33 mouse cellular contexts compared by ENCODE assay signal in genomic region chr10:19372263-19372662, GRCm38 (mm10). TPM values are rescaled to one million over a fixed set of nuclear protein-coding genes. Genes with fewer than 3 reads are reported as not detected.
DNase-seq lines count a peak whose midpoint lies in the region; ATAC-seq and TF ChIP-seq lines count a peak whose summit lies in the region.
"Had no signal": no experiment of that assay in that cellular context is flagged by ENCODE, and none has a peak within 500 bp of the region (broad histone marks: within the 10 kb centered on the region; RNA-seq: fewer than 3 reads in every experiment).

No protein-coding gene starts in this region.

- no peak for TF ChIP-seq POLR2A in brain, embryonic 14.5 days (IDR thresholded peaks at IDR 0.05; ENCODE audit: borderline replicate concordance, extremely low read depth, insufficient read depth, insufficient read length, poor library complexity, severe bottlenecking)

- no peak overlapping the region for H3K9ac ChIP-seq in forebrain, embryonic 13.5 days
- no peak overlapping the region for H3K9ac ChIP-seq in forebrain, postnatal 0 days
- H3K9ac ChIP-seq in neural tube, embryonic 11.5 days (ENCODE audit: low read length), result no peak overlapping the region
- no peak overlapping the region for H3K9ac ChIP-seq in neural tube, embryonic 15.5 days (replicated peaks)
- H3K9ac ChIP-seq: embryonic facial prominence, embryonic 13.5 days; kidney, embryonic 15.5 days; limb, embryonic 12.5 days; liver, postnatal 0 days had no signal

- WGBS in forebrain, embryonic 13.5 days, result 14% methylated on average over 5 of the region's 5 CpGs
- 19% methylated on average over 5 of the region's 5 CpGs for WGBS in forebrain, postnatal 0 days
- 26% methylated on average over 5 of the region's 5 CpGs for WGBS in neural tube, embryonic 11.5 days
- 15% methylated on average over 5 of the region's 5 CpGs for WGBS in neural tube, embryonic 15.5 days

- peaks cover 8% of the 10 kb centered on the region; the same call in 1 of the 2 replicates for H3K27me3 ChIP-seq in forebrain, embryonic 13.5 days
- peaks cover 5% of the 10 kb centered on the region; the same call in 1 of the 2 replicates for H3K27me3 ChIP-seq in forebrain, postnatal 0 days (ENCODE audit: insufficient read depth, low read length)
- H3K27me3 ChIP-seq in neural tube, embryonic 11.5 days (ENCODE audit: control insufficient read depth, insufficient read depth, low read length), result peaks cover 4% of the 10 kb centered on the region; the same call in 1 of the 2 replicates
- peaks cover 65% of the 10 kb centered on the region for H3K27me3 ChIP-seq in neural tube, embryonic 15.5 days (replicated peaks)
- H3K27me3 ChIP-seq: limb, embryonic 12.5 days had no signal

- no peak for TF ChIP-seq CTCF in forebrain, postnatal 0 days (IDR thresholded peaks at IDR 0.05; ENCODE audit: low read depth)
- no peak for TF ChIP-seq CTCF in brain, embryonic 14.5 days (IDR thresholded peaks at IDR 0.05; ENCODE audit: borderline replicate concordance, extremely low read depth, insufficient read depth, insufficient read length)

- H3K36me3 ChIP-seq in forebrain, embryonic 13.5 days (ENCODE audit: poor library complexity, severe bottlenecking), result no peaks in the 10 kb centered on the region
- H3K36me3 ChIP-seq in forebrain, postnatal 0 days (ENCODE audit: insufficient read depth), result no peaks in the 10 kb centered on the region
- H3K36me3 ChIP-seq in neural tube, embryonic 11.5 days (ENCODE audit: control insufficient read depth, insufficient read depth, low read length), result no peaks in the 10 kb centered on the region
- no peaks in the 10 kb centered on the region for H3K36me3 ChIP-seq in neural tube, embryonic 15.5 days
- H3K36me3 ChIP-seq: embryonic facial prominence, embryonic 13.5 days; hindbrain, embryonic 10.5 days; kidney, embryonic 15.5 days; limb, embryonic 12.5 days had no signal

- H3K9me3 ChIP-seq in forebrain, embryonic 13.5 days (replicated peaks), result no peaks in the 10 kb centered on the region
- H3K9me3 ChIP-seq in forebrain, postnatal 0 days (ENCODE audit: low read length), result no peaks in the 10 kb centered on the region
- no peaks in the 10 kb centered on the region for H3K9me3 ChIP-seq in neural tube, embryonic 11.5 days (ENCODE audit: control insufficient read depth, low read length)
- H3K9me3 ChIP-seq in neural tube, embryonic 15.5 days (replicated peaks), result no peaks in the 10 kb centered on the region
- H3K9me3 ChIP-seq: embryonic facial prominence, embryonic 13.5 days; hindbrain, embryonic 10.5 days; kidney, embryonic 15.5 days; limb, embryonic 12.5 days had no signal

- H3K4me1 ChIP-seq in forebrain, embryonic 13.5 days, result peaks cover 33% of the 10 kb centered on the region
- no peaks in the 10 kb centered on the region for H3K4me1 ChIP-seq in forebrain, postnatal 0 days (ENCODE audit: insufficient read depth)
- H3K4me1 ChIP-seq in neural tube, embryonic 11.5 days (ENCODE audit: control insufficient read depth, insufficient read depth, low read length), result no peaks in the 10 kb centered on the region; the same call in 1 of the 2 replicates
- peaks cover 5% of the 10 kb centered on the region; the same call in 1 of the 2 replicates for H3K4me1 ChIP-seq in neural tube, embryonic 15.5 days
- H3K4me1 ChIP-seq: embryonic facial prominence, embryonic 13.5 days; kidney, embryonic 15.5 days; limb, embryonic 12.5 days had no signal

- H3K4me2 ChIP-seq in forebrain, embryonic 13.5 days, result no peak overlapping the region
- H3K4me2 ChIP-seq in forebrain, postnatal 0 days (ENCODE audit: low read depth), result no peak overlapping the region
- H3K4me2 ChIP-seq in neural tube, embryonic 11.5 days (ENCODE audit: low read depth), result no peak overlapping the region
- H3K4me2 ChIP-seq in neural tube, embryonic 15.5 days, result no peak overlapping the region
- H3K4me2 ChIP-seq: embryonic facial prominence, embryonic 13.5 days; heart, embryonic 11.5 days; kidney, embryonic 15.5 days; limb, embryonic 12.5 days; liver, embryonic 11.5 days had no signal

- ATAC-seq in forebrain, embryonic 13.5 days, result peak; percentile 36; the same call in 1 of the 2 replicates
- ATAC-seq in forebrain, postnatal 0 days, result no peak
- ATAC-seq in neural tube, embryonic 11.5 days (ENCODE audit: insufficient read depth, low FRiP score, low TSS enrichment), result peak; percentile 71
- no peak; the same call in 1 of the 2 replicates for ATAC-seq in neural tube, embryonic 15.5 days (ENCODE audit: low FRiP score)
- ATAC-seq: CD4-positive, CD25-positive, alpha-beta regulatory T cell, adult 4 months; intestine, postnatal 0 days; liver, postnatal 0 days; lung, postnatal 0 days had no signal

- no peak overlapping the region for H3K27ac ChIP-seq in forebrain, embryonic 13.5 days
- no peak overlapping the region for H3K27ac ChIP-seq in forebrain, postnatal 0 days (ENCODE audit: low read depth, low read length)
- H3K27ac ChIP-seq in neural tube, embryonic 11.5 days (ENCODE audit: low read depth, low read length), result no peak overlapping the region
- no peak overlapping the region for H3K27ac ChIP-seq in neural tube, embryonic 15.5 days (replicated peaks)
- H3K27ac ChIP-seq: embryonic facial prominence, embryonic 13.5 days; gastrocnemius, adult 2 months; hindbrain, embryonic 10.5 days; kidney, embryonic 15.5 days; limb, embryonic 12.5 days; macrophage had no signal

- no peak for DNase-seq in forebrain, postnatal 0 days
- no peak for DNase-seq in neural tube, embryonic 11.5 days (ENCODE audit: low spot score)
- DNase-seq in brain, embryonic 14.5 days (ENCODE audit: low read depth), result peak; percentile 68
- peak; percentile 28 to 44 for DNase-seq in thymus, postnatal 36 days
- no peak for DNase-seq in ovary, postnatal 10 days (ENCODE audit: low spot score)
- DNase-seq: cerebellum, adult 11-12 months; cerebellum, postnatal 14 days; gastrocnemius, adult 2 months; kidney, postnatal 36 days; liver, postnatal 0 days had no signal

- no peak overlapping the region for H3K4me3 ChIP-seq in forebrain, embryonic 13.5 days
- no peak overlapping the region for H3K4me3 ChIP-seq in forebrain, postnatal 0 days (ENCODE audit: low read depth, low read length)
- H3K4me3 ChIP-seq in neural tube, embryonic 11.5 days (ENCODE audit: low read depth, low read length), result no peak overlapping the region
- H3K4me3 ChIP-seq in neural tube, embryonic 15.5 days (replicated peaks), result no peak overlapping the region
- H3K4me3 ChIP-seq: embryonic facial prominence, embryonic 13.5 days; erythroblast, embryonic 14.5 days; gastrocnemius, adult 2 months; hindbrain, embryonic 10.5 days; kidney, embryonic 15.5 days; limb, embryonic 12.5 days had no signal

RNA-seq across cellular contexts. Expression of gene Olig3, which starts 15.9 kb away (rescaled TPM):
- 16.8 and 23.0 TPM in 2 replicates for polyA plus RNA-seq in forebrain, embryonic 13.5 days (2015; fragmentation: Nextera tagmentation; extraction: Ambion mirVana)
- 0.08 TPM in 1 of 2 replicates, not detected in the other for total RNA-seq in forebrain, postnatal 0 days (2014; rRNA removed)
- polyA plus RNA-seq in forebrain, postnatal 0 days (2015; fragmentation: Nextera tagmentation; extraction: Ambion mirVana), result 0.06 and 0.65 TPM in 2 replicates
- 36.6 and 38.9 TPM in 2 replicates for polyA plus RNA-seq in neural tube, embryonic 11.5 days (2014; fragmentation: Nextera tagmentation; extraction: Ambion mirVana)
- 14.9 and 17.3 TPM in 2 replicates for polyA plus RNA-seq in neural tube, embryonic 15.5 days (2015; fragmentation: Nextera tagmentation; extraction: Ambion mirVana)
- 3.3 and 5.7 TPM in 2 replicates for polyA plus RNA-seq in brain, embryonic 14.5 days (2012; rRNA removed)
- total RNA-seq: adrenal gland, adult 18-20 months; adrenal gland, postnatal 4 days; gastrocnemius, adult 2 months; layer of hippocampus, adult 8-10 months; left cerebral cortex, postnatal 14 days had no signal
- polyA plus RNA-seq: CD4-positive, CD25-positive, alpha-beta regulatory T cell, adult 4 months; erythroblast, embryonic 14.5 days; frontal cortex, adult 2 months; gonadal fat pad, adult 2 months; heart, postnatal 0 days; intestine, postnatal 0 days; kidney, embryonic 15.5 days; limb, embryonic 12.5 days; liver, embryonic 11.5 days; liver, postnatal 0 days; lung, postnatal 0 days; macrophage; midbrain, postnatal 0 days; small intestine, adult 2 months; urinary bladder, adult 2 months had no signal

Comparison
In these comparisons a context has a peak if more than half of its experiments do, and no peak if none do; other contexts are left out.
1. ATAC-seq: peak in forebrain, embryonic 13.5 days (single experiment) and neural tube, embryonic 11.5 days (single experiment); none in forebrain, postnatal 0 days (single experiment) and neural tube, embryonic 15.5 days (single experiment).
2. DNase-seq: peak in brain, embryonic 14.5 days (single experiment) and thymus, postnatal 36 days (2 of 2); none in forebrain, postnatal 0 days (single experiment), neural tube, embryonic 11.5 days (single experiment) and ovary, postnatal 10 days (single experiment).